Mouse (Mus musculus): ENCODE measurements around the gene Olfr586.

Olfr586 gene

GRCm38 (mm10) chr7:103125538-103125937 is at the start of gene Olfr586:
Olfr586 (minus strand) TSS chr7:103125638.
- DNase-seq = no peak

GRCm38 (mm10) chr7:103169697-103170096 is 44.3 kb upstream of the Olfr586 start:
- DNase-seq = no peak

- no peak for DNase-seq
Measured at GRCm38 (mm10) chr7:103156256-103156655, 30.8 kb upstream of the Olfr586 start, which contains the start of gene Olfr589. Olfr589 (minus strand) TSS chr7:103156356.

- DNase-seq = no peak
Measured at GRCm38 (mm10) chr7:103140579-103140978, 15.1 kb upstream of the Olfr586 start, which contains the start of gene Olfr588-ps1. Olfr588-ps1 (plus strand) TSS chr7:103140879.

- no peak for DNase-seq
Measured at GRCm38 (mm10) chr7:103119406-103119805, 6.0 kb downstream of the Olfr586 start.

- DNase-seq = no peak
Measured at GRCm38 (mm10) chr7:103097420-103097819, 28.0 kb downstream of the Olfr586 start, which contains the start of gene Olfr585. Olfr585 (plus strand) TSS chr7:103097720.

GRCm38 (mm10) chr7:103081585-103081984 is 43.9 kb downstream of the Olfr586 start, which contains the start of gene Olfr584:
Olfr584 (plus strand) TSS chr7:103081885.
- DNase-seq = no peak

All from thymus, postnatal 25 days (tissue).